Mouse (Mus musculus): ENCODE data around the gene Psap.
A peak's percentile ranks its signal among the peaks of the same experiment; 100 is the strongest.

The Psap gene

GRCm38 (mm10) chr10:60265252-60265651, 12.2 kb upstream of the Psap start:
- peak in 1 of 2 experiments; percentile 33 for DNase-seq

GRCm38 (mm10) chr10:60266842-60267401, 10.5 kb upstream of the Psap start:
- peak; percentile 48 to 54 for DNase-seq

GRCm38 (mm10) chr10:60268738-60269137, 8.7 kb upstream of the Psap start:
- DNase-seq = no peak

DNA sequence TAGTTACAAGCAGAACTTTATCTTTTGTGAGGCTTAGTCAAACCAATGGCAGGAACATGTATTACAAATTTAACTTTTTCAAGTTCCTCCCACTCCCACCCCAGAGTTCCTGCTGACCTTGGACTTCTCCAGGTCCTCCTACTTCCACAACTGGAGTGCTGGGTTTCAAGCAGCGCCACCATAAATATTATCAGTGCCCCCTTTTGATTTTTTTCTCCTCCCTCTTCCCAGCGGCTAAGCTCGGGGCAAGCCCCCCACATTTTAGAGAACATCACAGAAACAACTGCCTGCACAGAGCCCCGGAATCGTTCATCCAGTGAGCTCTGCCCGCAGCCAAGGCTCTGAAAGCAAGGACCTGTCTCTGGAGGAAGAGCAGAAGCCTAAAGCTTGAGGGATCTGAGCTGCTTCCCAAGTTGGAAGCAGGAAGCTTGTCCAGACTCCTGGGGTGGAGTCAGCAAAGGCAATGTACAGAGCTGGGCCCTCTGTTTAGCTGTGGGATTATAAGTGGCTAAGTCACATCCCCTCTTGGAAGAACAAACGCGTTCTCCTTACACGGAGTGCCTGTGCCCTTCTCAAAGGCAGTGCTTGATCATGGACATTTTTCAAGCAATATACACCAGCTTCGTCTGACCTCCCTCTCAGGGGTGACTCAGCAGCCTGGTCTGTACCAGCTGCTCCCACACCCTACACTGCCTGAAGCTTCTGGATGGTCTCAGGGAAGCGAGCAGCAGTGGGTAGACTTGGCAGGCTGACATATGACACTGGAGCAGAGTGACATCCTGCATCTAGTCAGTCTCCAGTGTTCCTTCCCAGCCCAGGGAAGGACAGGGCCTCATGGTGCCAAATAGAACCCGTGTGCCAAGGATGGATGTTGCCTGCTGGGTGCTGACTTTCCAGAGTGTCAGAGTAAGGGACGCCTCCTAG, 8.0 kb upstream of the Psap start:
- no peak for DNase-seq

- DNase-seq = no peak
These were observed 6.4 kb upstream of the Psap start for GRCm38 (mm10) chr10:60271015-60271414.

DNA sequence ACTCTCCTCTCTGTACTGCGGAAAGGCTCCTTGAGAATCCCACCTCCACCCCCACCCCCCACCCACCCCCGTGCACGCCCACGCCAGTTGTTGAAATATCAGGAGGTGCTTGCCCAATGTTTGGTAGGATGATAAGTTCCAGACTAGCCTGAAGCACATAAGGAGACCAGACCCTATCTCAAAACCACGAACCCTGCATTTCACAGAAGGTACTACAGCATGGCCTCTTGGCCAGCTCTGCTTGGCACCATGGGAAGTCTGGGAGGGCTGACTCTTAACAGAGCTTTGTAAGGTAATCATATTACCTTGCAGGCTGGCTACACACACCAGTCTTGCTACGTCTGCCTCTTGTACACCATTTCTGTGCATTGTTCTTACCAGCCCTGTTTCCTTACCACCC, 5.2 kb upstream of the Psap start:
- DNase-seq = no peak

DNA sequence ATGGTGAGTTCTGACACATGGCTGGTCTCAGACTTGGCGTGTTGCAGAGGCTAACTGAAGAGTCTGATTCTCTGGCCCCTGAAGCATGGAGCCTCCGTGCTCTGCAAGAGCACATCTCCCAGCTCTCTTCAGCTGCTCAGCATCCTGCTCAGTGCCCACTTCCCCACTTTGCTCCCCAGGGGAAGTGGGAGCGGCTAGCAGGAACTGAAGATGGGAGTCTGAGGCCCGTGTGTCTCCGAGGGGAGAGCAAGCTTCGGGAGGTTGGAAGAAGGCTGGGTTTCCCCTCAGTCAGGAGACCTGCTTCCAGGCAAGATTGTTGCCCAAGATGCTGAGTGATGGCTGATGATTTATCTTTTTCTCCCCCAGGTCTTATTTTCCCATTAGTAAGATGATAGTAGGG, 4.0 kb upstream of the Psap start:
- no peak for DNase-seq

GRCm38 (mm10) chr10:60278006-60278399, 576 bp downstream of the Psap start:
- DNase-seq = no peak

- DNase-seq = no peak
These were observed 1.4 kb downstream of the Psap start for GRCm38 (mm10) chr10:60278786-60279185.

DNA sequence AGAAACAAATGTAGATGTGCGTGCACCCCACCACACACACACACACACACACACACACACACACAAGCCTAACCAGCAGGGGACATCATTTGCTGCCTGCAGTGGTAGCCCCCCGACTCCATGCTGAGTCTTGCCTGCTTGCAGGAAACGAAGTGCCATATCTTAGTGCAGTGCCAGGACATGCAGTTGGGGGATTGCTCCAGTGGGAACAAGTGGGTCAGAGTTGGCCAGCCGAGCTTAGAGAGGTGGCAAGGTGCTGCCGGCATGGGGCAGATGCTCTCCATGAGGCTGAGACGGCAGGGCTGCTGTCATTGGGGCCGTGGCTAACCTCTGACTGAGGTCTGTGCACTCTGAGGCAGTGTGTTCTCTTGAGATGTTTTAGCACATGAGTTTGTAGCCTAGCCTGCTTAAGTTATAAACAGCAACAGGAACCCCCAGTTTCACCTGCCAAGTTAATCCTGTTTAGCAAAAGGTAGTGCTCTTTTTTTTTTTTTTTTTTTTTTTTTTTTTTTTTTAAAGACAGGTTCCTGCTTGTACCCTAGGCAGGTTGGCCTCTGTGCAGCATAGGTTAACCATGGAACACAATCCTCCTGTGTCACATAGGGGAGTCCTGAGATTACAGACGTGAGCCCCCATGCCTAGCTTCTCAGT, 2.0 kb downstream of the Psap start:
- no peak for DNase-seq

DNA sequence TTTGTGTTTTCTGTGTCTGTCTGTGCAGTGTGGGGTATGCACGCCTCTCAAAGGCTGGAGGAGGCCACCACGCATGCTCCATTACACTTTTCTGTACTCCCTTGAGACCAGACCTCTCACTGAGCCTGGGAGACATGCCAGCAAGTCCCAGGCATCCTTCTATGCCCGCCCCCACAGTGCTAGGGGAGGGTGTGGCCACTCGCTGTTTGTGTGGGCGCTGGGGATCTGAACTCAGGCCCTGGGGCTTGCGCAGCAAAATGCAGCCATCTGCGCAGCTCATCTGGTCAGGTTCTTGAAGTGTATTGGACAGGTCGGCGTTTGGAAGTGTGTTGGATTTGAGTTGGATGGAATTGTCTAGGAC, 2.5 kb downstream of the Psap start:
- DNase-seq = peak; percentile 66 to 83

GRCm38 (mm10) chr10:60280353-60280752, 2.9 kb downstream of the Psap start:
- no peak for DNase-seq

- no peak for DNase-seq
These were observed 4.2 kb downstream of the Psap start for GRCm38 (mm10) chr10:60281571-60282050.

- peak in 1 of 2 experiments; percentile 46 for DNase-seq
These were observed 4.9 kb downstream of the Psap start for GRCm38 (mm10) chr10:60282116-60283014.

DNA sequence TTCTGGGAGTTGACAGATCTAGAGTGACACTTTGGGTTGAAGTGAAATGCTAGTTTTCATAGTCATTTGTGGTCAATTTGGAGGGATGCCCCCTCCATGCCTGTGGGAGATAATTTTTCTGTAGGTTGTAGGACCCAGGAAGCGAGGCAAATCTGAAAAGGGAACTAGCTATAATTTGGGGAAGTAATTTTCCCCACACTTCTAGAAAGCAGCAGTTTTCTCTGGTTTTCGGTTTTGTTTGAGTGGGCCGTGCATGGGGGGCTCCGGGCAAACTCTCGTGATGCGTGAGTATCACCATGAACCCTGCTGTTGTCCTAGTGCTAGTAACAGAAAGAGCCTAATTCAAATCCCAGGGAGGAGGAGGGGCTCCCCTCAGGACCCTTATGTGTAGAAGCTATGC, 6.8 kb downstream of the Psap start:
- DNase-seq = no peak

DNA sequence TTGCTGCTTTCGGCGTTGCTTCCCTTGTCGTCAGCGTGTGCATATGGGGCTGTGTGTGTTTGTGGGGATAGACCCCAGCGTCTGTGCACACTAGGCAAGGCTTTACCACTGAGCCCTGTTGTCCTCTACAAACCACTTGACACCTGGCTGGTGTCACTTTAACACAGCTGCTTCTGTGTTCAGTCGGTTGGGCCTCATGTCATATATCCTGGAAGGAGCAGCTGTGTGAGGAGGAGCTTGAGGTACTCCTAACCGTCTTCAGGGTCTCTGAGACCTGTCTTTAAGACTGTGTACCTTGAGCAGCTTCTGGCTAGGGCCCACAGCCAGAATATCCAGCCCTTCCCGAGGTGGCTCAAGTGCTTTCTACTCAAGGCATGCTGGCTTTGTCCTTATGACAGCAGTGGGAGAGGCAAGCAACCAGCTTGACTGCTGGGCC, 7.3 kb downstream of the Psap start:
- DNase-seq = no peak

GRCm38 (mm10) chr10:60285183-60285582, 7.8 kb downstream of the Psap start:
- peak in 1 of 2 experiments; percentile 32 for DNase-seq

GRCm38 (mm10) chr10:60285676-60286372, 8.4 kb downstream of the Psap start:
- DNase-seq = peak; percentile 73 to 76

- no peak for DNase-seq
These were observed 9.1 kb downstream of the Psap start for GRCm38 (mm10) chr10:60286546-60286945.

GRCm38 (mm10) chr10:60287161-60287560, 9.7 kb downstream of the Psap start:
- peak; percentile 58 to 64 for DNase-seq

DNA sequence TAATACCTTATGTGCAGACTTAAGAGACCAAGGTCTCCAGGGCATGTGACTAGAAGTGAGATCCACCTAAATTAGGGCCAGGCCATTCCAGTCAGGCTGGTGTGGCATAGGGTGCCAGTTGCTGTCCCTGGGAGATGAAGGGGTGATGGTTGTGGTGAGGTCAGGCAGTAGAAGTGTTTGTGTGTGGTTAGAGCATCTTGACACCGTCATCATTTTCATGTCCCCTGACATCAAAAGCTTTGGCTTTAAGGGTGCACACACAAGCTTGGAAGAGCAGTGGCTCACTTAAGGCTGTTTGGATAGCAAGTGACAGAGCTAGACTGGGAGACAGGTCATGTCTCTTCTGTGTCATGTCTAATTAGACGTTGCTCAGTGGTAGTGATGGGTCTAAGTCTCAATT, 10.3 kb downstream of the Psap start:
- DNase-seq = no peak

DNA sequence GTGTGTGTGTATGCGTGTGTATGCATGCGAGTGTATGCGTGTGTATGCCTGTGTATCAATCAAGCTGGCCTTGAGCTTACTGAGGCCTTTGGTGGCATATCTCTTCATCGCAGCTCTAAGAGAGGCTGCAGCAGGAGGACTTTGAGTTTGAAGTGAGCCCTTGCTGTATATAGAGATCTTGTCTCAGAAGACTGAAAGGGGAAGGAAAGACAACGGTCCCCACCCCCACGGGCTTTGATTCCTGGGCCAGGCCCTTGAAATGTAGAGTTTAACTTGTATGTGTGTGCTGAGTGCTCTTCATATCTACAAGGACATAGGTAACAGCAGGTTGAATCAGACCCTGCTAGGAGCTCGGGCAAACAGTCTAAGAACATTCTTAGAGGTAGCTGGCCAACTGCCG, 11.8 kb downstream of the Psap start:
- peak in 1 of 2 experiments; percentile 34 for DNase-seq
